Mouse (Mus musculus): Measurements from ENCODE around the gene Vmn2r2.

The Vmn2r2 gene

DNA sequence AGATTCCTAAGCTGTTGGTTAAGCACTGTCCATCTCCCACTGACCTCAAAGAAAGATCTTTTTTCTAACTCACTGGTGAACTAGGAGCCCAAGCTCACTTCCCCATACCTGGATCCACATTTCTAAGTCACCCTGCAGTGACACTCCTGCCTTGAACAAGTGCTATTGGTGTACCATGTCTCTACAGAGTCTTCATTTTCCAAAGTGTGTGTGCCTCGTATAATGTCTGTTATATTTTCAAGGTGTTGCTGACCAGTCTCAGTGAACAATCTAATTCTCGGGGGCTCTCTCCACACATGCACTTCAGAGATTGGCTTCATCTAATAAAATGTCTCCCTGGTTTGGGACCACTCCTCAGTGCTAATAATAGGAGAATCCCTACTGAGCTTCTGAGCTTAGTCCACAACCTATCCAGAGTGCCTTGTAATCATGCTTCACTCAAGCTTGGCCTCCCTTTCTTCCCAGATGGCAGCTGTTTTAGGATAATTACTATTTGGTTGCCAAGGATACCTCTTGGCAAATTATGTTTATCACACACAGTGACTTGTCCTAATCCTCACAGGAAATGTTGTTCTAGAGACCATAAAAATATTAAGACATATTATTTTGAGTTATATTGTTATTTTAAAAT, at the start of gene Vmn2r2:
TSS of gene Vmn2r2 (minus strand) at position 51 of the 631 bp plus-strand sequence.
- no peak for DNase-seq (ENCODE audit: low read depth, low spot score)

DNA sequence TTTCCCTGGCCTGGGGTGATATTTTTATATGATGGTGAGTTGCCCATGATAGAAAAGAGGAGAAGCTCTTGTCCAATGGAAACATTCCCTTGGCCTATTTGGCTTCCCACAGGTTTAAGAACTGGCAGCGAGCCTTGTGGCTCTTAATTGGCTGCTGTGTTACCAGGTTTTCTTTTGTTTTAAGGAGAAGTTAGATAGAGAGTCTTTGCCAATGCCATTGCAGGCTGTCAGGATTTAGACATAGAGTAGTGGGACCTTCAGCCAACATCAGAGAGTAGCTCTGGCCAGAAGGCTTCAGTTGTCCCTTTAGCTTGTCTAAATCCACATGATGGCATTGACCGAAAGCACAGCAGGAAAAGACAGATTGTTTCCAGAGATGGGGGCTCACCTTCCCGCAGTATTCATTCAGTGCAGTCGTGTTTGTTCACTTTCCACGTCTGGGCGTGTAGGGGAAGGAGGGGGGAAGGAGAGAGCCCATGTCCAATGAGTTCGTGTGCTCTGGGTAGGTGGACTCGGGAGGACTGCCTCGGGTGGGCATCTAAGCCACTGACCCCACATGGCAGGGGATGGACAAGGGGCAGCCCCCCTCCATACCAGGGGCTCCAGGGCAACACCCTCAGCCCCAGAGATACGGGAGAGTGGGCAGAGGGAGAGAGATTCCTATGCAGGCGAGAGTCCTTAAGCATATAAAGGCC, 28.2 kb downstream of the Vmn2r2 start:
- DNase-seq (ENCODE audit: low read depth, low spot score): no peak

DNA sequence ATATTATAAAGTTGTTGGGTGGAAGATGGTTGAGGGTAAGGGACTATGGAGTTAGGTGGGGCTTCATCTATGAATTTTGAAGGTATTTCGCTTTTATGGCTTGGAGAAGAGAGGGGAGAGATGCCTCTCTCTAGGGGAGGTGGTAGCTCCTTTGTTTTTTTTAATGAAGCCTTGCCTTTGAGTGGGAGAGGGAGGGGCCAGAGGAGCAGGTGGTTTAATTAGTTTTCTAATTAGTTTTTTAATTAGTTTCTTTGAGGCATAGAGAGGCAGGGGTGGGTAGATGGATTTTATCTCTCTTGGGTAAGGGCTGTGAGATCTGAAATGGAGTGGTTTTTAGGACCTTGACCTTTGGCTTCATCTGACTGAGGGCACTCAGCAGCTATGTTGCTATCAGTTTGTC, 29.0 kb downstream of the Vmn2r2 start:
- DNase-seq (ENCODE audit: low read depth, low spot score): no peak

DNA sequence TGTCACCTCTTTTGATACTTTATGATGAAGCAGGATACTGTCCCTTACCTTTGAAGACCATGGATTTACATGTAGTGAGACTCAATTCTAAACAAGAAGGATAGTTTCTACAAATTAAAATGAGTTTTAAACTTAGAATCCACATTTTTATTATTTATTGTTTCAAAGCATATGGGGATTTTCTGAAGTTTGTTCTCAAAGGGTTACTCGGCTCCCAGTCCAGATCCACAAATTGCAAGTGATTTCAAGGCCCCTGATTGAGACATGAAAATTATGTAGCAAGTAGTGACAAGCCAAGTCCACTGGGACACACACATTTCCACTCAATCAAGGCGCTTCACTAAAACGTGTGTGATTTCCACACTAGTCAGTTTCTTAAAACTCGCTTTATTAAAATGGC, 60.5 kb downstream of the Vmn2r2 start, which contains the start of gene Vmn2r1:
TSS of gene Vmn2r1 (plus strand) at position 301 of the 400 bp plus-strand sequence.
- DNase-seq (ENCODE audit: low read depth, low spot score): no peak

Data from R1 (cell line).